Mouse (Mus musculus): ENCODE results near the gene Poldip3. TPM values are rescaled to one million over a fixed set of nuclear protein-coding genes. Genes with fewer than 3 reads are reported as not detected.

Poldip3 gene
- polyA plus RNA-seq, 1 experiment from 2014 or later, result 126 TPM

DNA sequence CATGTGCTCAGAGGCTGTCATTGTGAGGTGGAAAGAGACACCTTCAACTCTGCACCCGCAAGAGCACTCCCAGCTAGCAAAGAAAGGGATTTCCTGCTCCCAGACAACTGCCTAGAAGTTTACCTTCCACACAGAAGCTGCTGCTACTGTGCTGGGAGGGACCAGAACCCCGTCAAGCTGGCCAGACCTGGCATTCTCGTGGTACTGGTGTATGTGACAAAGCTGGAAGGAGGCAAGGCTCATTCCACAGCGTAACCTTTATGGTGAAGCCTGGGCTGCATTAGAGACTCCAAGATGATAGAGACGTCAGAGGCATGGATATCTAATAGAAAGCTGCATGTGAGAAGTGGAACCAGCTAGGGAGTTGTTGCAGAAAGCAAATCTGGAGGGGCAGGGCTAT, 24.6 kb downstream of the Poldip3 start:
- Histone ChIP-seq H3K9me3 (ENCODE audit: control insufficient read depth, low read length) (no peaks in the 10 kb centered on the region), H3K27me3 (replicated peaks; ENCODE audit: control insufficient read depth, insufficient read depth, low read length) (no peaks in the 10 kb centered on the region), H3K4me1 (ENCODE audit: control insufficient read depth, insufficient read depth, low read length) (peaks cover 5% of the 10 kb centered on the region; the same call in 1 of the 2 replicates), H3K9ac (ENCODE audit: low read depth, low read length) (no peak overlapping the region), H3K36me3 (ENCODE audit: control insufficient read depth, insufficient read depth, low read length) (peaks cover 53% of the 10 kb centered on the region), H3K4me3 (ENCODE audit: low read depth, low read length) (no peak overlapping the region), H3K4me2 (ENCODE audit: low read depth, low read length) (no peak overlapping the region), H3K27ac (replicated peaks; ENCODE audit: low read depth, low read length) (peak overlapping the region; percentile 39; the same call in 1 of the 2 replicates)
- 66% methylated on average over 5 of the region's 5 CpGs for WGBS
- DNase-seq (ENCODE audit: low spot score) (no peak), ATAC-seq (ENCODE audit: low read depth) (no peak)

- 11% methylated on average over 29 of the region's 32 CpGs for WGBS
- Histone ChIP-seq H3K4me1 (ENCODE audit: control insufficient read depth, insufficient read depth, low read length) (peaks cover 5% of the 10 kb centered on the region; the same call in 1 of the 2 replicates), H3K9ac (ENCODE audit: low read depth, low read length) (peak within 1 kb of the TSS; percentile 73), H3K27me3 (replicated peaks; ENCODE audit: control insufficient read depth, insufficient read depth, low read length) (no peaks in the 10 kb centered on the region), H3K27ac (replicated peaks; ENCODE audit: low read depth, low read length) (peak within 1 kb of the TSS; percentile 78; the same call in 1 of the 2 replicates), H3K36me3 (ENCODE audit: control insufficient read depth, insufficient read depth, low read length) (peaks cover 52% of the 10 kb centered on the region), H3K9me3 (ENCODE audit: control insufficient read depth, low read length) (no peaks in the 10 kb centered on the region), H3K4me3 (ENCODE audit: low read depth, low read length) (peak within 1 kb of the TSS; percentile 80), H3K4me2 (ENCODE audit: low read depth, low read length) (peak within 1 kb of the TSS; percentile 58)
- ATAC-seq (ENCODE audit: low read depth) (peak; percentile 92), DNase-seq (ENCODE audit: low spot score) (peak; percentile 94)
Measured at GRCm38 (mm10) chr15:83122566-83123145, 26.5 kb downstream of the Poldip3 start, which contains the start of gene Rrp7a. Gene Rrp7a, minus strand, starts transcription at chr15:83122801.

GRCm38 (mm10) chr15:83121709-83122565, 27.2 kb downstream of the Poldip3 start:
- Histone ChIP-seq H3K27ac (replicated peaks; ENCODE audit: low read depth, low read length) (peak overlapping the region; percentile 78; the same call in 1 of the 2 replicates), H3K4me3 (ENCODE audit: low read depth, low read length) (peak overlapping the region; percentile 80), H3K36me3 (ENCODE audit: control insufficient read depth, insufficient read depth, low read length) (peaks cover 52% of the 10 kb centered on the region), H3K27me3 (replicated peaks; ENCODE audit: control insufficient read depth, insufficient read depth, low read length) (no peaks in the 10 kb centered on the region), H3K4me1 (ENCODE audit: control insufficient read depth, insufficient read depth, low read length) (peaks cover 5% of the 10 kb centered on the region; the same call in 1 of the 2 replicates), H3K9ac (ENCODE audit: low read depth, low read length) (peak overlapping the region; percentile 73), H3K9me3 (ENCODE audit: control insufficient read depth, low read length) (no peaks in the 10 kb centered on the region), H3K4me2 (ENCODE audit: low read depth, low read length) (peak overlapping the region; percentile 58)
- WGBS, result 2% methylated on average over 25 of the region's 43 CpGs
- DNase-seq (ENCODE audit: low spot score) (peak; percentile 77), ATAC-seq (ENCODE audit: low read depth) (peak; percentile 51)

- ATAC-seq (ENCODE audit: low read depth) (no peak), DNase-seq (ENCODE audit: low spot score) (peak; percentile 88)
- H3K9ac ChIP-seq (ENCODE audit: low read depth, low read length), result no peak overlapping the region
- no peak overlapping the region for H3K4me3 ChIP-seq (ENCODE audit: low read depth, low read length)
- WGBS, result 62% methylated on average over 7 of the region's 7 CpGs
- no peak overlapping the region for H3K27ac ChIP-seq (replicated peaks; ENCODE audit: low read depth, low read length)
- no peak overlapping the region for H3K4me2 ChIP-seq (ENCODE audit: low read depth, low read length)
- H3K9me3 ChIP-seq (ENCODE audit: control insufficient read depth, low read length), result no peaks in the 10 kb centered on the region
- peaks cover 5% of the 10 kb centered on the region; the same call in 1 of the 2 replicates for H3K4me1 ChIP-seq (ENCODE audit: control insufficient read depth, insufficient read depth, low read length)
- H3K27me3 ChIP-seq (replicated peaks; ENCODE audit: control insufficient read depth, insufficient read depth, low read length), result no peaks in the 10 kb centered on the region
- H3K36me3 ChIP-seq (ENCODE audit: control insufficient read depth, insufficient read depth, low read length), result peaks cover 61% of the 10 kb centered on the region
Measured at GRCm38 (mm10) chr15:83118360-83118759, 30.8 kb downstream of the Poldip3 start.

DNA sequence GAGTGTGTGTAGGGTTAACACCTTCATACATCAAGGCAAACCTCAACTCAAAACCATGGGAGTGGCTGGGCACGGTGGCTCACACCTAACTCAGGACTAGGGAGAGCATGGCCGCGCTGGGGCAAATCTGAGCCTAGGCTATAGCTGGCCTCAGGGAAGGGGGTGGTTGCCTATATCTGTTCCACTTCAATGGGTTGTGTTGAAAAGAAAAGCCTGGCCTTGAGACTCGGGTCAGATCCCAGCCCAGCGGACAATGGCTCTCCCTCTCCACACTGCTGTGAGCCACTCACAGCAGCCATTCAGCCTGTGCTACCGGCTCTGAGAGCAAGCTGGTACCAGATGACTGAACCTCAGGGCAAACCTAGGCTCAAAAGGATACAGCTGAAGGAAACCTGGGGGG, 34.1 kb downstream of the Poldip3 start:
- WGBS, result 80% methylated on average over 6 of the region's 6 CpGs
- Histone ChIP-seq H3K4me3 (ENCODE audit: low read depth, low read length) (no peak overlapping the region), H3K4me2 (ENCODE audit: low read depth, low read length) (no peak overlapping the region), H3K9ac (ENCODE audit: low read depth, low read length) (no peak overlapping the region), H3K9me3 (ENCODE audit: control insufficient read depth, low read length) (no peaks in the 10 kb centered on the region), H3K36me3 (ENCODE audit: control insufficient read depth, insufficient read depth, low read length) (peaks cover 60% of the 10 kb centered on the region), H3K4me1 (ENCODE audit: control insufficient read depth, insufficient read depth, low read length) (peaks cover 4% of the 10 kb centered on the region; the same call in 1 of the 2 replicates), H3K27ac (replicated peaks; ENCODE audit: low read depth, low read length) (no peak overlapping the region), H3K27me3 (replicated peaks; ENCODE audit: control insufficient read depth, insufficient read depth, low read length) (no peaks in the 10 kb centered on the region)
- DNase-seq (ENCODE audit: low spot score) (no peak), ATAC-seq (ENCODE audit: low read depth) (no peak; the same call in 1 of the 2 replicates)

DNA sequence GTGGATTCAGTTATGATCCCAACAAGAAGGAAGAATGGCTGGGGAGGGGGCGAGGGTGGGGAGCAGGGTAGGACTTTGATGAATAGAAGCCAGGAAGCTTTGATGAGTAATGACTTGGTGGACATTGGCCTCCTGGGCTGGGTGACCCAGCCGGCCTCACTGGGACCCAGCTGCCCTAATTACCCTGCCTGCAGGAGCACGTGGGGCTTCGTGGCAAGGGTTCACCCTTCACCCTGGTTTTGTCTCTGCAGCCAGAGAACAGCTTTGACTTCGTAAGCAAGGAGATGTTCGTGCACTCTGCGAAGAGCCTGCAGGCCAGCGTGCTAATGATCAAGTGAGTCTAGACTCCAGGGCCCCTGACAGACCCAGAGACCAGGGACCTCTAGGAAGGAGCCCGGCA, 35.1 kb downstream of the Poldip3 start:
- Histone ChIP-seq H3K9ac (ENCODE audit: low read depth, low read length) (no peak overlapping the region), H3K36me3 (ENCODE audit: control insufficient read depth, insufficient read depth, low read length) (peaks cover 50% of the 10 kb centered on the region), H3K4me1 (ENCODE audit: control insufficient read depth, insufficient read depth, low read length) (peaks cover 4% of the 10 kb centered on the region; the same call in 1 of the 2 replicates), H3K4me2 (ENCODE audit: low read depth, low read length) (no peak overlapping the region), H3K4me3 (ENCODE audit: low read depth, low read length) (no peak overlapping the region), H3K27ac (replicated peaks; ENCODE audit: low read depth, low read length) (no peak overlapping the region), H3K27me3 (replicated peaks; ENCODE audit: control insufficient read depth, insufficient read depth, low read length) (no peaks in the 10 kb centered on the region), H3K9me3 (ENCODE audit: control insufficient read depth, low read length) (no peaks in the 10 kb centered on the region)
- DNase-seq (ENCODE audit: low spot score) (no peak), ATAC-seq (ENCODE audit: low read depth) (no peak)
- 86% methylated on average over 9 of the region's 9 CpGs for WGBS

GRCm38 (mm10) chr15:83112898-83113297, 36.3 kb downstream of the Poldip3 start:
- Histone ChIP-seq H3K9me3 (ENCODE audit: control insufficient read depth, low read length) (no peaks in the 10 kb centered on the region), H3K9ac (ENCODE audit: low read depth, low read length) (no peak overlapping the region), H3K4me1 (ENCODE audit: control insufficient read depth, insufficient read depth, low read length) (peaks cover 4% of the 10 kb centered on the region; the same call in 1 of the 2 replicates), H3K36me3 (ENCODE audit: control insufficient read depth, insufficient read depth, low read length) (peaks cover 39% of the 10 kb centered on the region), H3K27me3 (replicated peaks; ENCODE audit: control insufficient read depth, insufficient read depth, low read length) (no peaks in the 10 kb centered on the region), H3K4me2 (ENCODE audit: low read depth, low read length) (no peak overlapping the region), H3K27ac (replicated peaks; ENCODE audit: low read depth, low read length) (no peak overlapping the region), H3K4me3 (ENCODE audit: low read depth, low read length) (no peak overlapping the region)
- WGBS, result 12% methylated on average over 7 of the region's 11 CpGs
- ATAC-seq (ENCODE audit: low read depth), result peak; percentile 67
- DNase-seq (ENCODE audit: low spot score), result peak; percentile 67

GRCm38 (mm10) chr15:83111874-83112273, 37.3 kb downstream of the Poldip3 start:
- H3K27ac ChIP-seq (replicated peaks; ENCODE audit: low read depth, low read length), result no peak overlapping the region
- peaks cover 4% of the 10 kb centered on the region; the same call in 1 of the 2 replicates for H3K4me1 ChIP-seq (ENCODE audit: control insufficient read depth, insufficient read depth, low read length)
- H3K4me3 ChIP-seq (ENCODE audit: low read depth, low read length), result no peak overlapping the region
- H3K9me3 ChIP-seq (ENCODE audit: control insufficient read depth, low read length), result no peaks in the 10 kb centered on the region
- no peak for DNase-seq (ENCODE audit: low spot score)
- no peak for ATAC-seq (ENCODE audit: low read depth)
- no peak overlapping the region for H3K9ac ChIP-seq (ENCODE audit: low read depth, low read length)
- no peak overlapping the region for H3K4me2 ChIP-seq (ENCODE audit: low read depth, low read length)
- 83% methylated on average over 7 of the region's 7 CpGs for WGBS
- H3K27me3 ChIP-seq (replicated peaks; ENCODE audit: control insufficient read depth, insufficient read depth, low read length), result no peaks in the 10 kb centered on the region
- peaks cover 29% of the 10 kb centered on the region for H3K36me3 ChIP-seq (ENCODE audit: control insufficient read depth, insufficient read depth, low read length)
